Mouse (Mus musculus) myocyte (in vitro differentiated cells): ENCODE data around the gene Gsg1l.

ENCODE experiments used
- CEBPB ChIP-seq: IDR thresholded peaks from 2 replicates; pipeline ENCODE4 v1.6.1; 2011; ENCODE audit warnings: mild to moderate bottlenecking, moderate library complexity; ENCODE audit not compliant: poor library complexity, insufficient read depth, severe bottlenecking
- E2F4 ChIP-seq: IDR thresholded peaks from one replicate; pipeline ENCODE4 v1.6.1; 2011; ENCODE audit warnings: mild to moderate bottlenecking, control low read depth, moderate library complexity; ENCODE audit not compliant: insufficient read depth
- MYOD1 ChIP-seq, 3 experiments: IDR thresholded peaks; one replicate each; pipeline ENCODE4 v1.6.1; 2011; ENCODE audit warnings: control low read depth in 2 of 3, low read depth in 2 of 3, mild to moderate bottlenecking in 2 of 3, moderate library complexity in 1 of 3; ENCODE audit not compliant: insufficient read length in 2 of 3, control insufficient read depth in 1 of 3
- POLR2A ChIP-seq: IDR thresholded peaks from one replicate; pipeline ENCODE4 v1.6.1; 2011; ENCODE audit warnings: low read depth, mild to moderate bottlenecking, control low read depth, moderate library complexity; ENCODE audit not compliant: insufficient read length
- REST ChIP-seq: IDR thresholded peaks from one replicate; pipeline ENCODE4 v1.6.1; 2011; ENCODE audit warnings: mild to moderate bottlenecking, control low read depth, moderate library complexity; ENCODE audit not compliant: insufficient read depth, insufficient read length
- TCF12 ChIP-seq: IDR thresholded peaks from one replicate; pipeline ENCODE4 v1.6.1; 2011; ENCODE audit warnings: mild to moderate bottlenecking, control low read depth; ENCODE audit not compliant: poor library complexity, insufficient read depth, severe bottlenecking

- TF ChIP-seq MYOD1 (IDR thresholded peaks at IDR 0.05; ENCODE audit: control insufficient read depth in 1 of 3, insufficient read length in 2 of 3, low read depth in 2 of 3) (peak in 1 of 3 experiments; percentile 19), TCF12 (no peak), POLR2A (no peak), E2F4 (no peak), REST (no peak), CEBPB (no peak)
These were observed 15.2 kb upstream of the Gsg1l start for GRCm38 (mm10) chr7:126097219-126097915.
